Mouse (Mus musculus) heart, postnatal 36 days (tissue): ENCODE measurements at regions not wholly inside any gene's neighbourhood (a gene's known extent, or its start where the extent isn't known, plus 50 kb on each side); places are given as distances from the start of the nearest gene placed in this dataset.

Source experiments
- DNase-seq, 2 experiments: peaks; one replicate each; pipeline ENCODE4 v3.0.0; 2021 to 2022
- intact Hi-C: fragments of 180-260 bp; cut with DNase I; formaldehyde crosslinking; loops from one replicate; pipeline ENCODE4 v1.15.1; 2025

- no peak for DNase-seq
- intact Hi-C loops: no loop called here
These were observed 714.9 kb downstream of the Efnb2 start for GRCm38 (mm10) chr8:7945966-7946775.

DNA sequence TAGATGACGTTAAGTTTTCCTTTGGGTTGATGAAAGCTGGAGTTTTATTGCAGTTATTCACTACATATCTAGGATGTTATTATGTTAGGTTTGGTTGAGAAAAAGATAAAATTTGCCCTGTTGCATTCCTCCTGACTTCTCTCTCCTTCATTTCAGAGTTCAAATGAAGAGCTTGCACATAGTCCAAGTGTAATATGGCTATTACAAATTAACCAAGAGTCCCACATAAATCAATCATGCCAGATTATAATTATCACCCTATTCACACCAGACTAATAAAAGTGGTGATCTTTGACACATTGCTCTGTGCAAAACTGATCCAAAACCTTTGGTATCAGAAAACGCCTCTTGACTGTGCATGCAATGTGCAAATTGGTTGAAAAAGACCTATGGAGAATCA lies 724.4 kb downstream of the Efnb2 start:
- intact Hi-C loops: no loop called here
- no peak for DNase-seq

GRCm38 (mm10) chr8:7919416-7919815 lies 741.6 kb downstream of the Efnb2 start:
- no peak for DNase-seq
- intact Hi-C loops: no loop called here

GRCm38 (mm10) chr8:7894338-7894737 lies 766.7 kb downstream of the Efnb2 start:
- intact Hi-C loops: no loop called here
- DNase-seq: no peak

GRCm38 (mm10) chr8:7853169-7853568 lies 807.9 kb downstream of the Efnb2 start:
- intact Hi-C loops: no loop called here

GRCm38 (mm10) chr8:7850573-7850972 lies 810.5 kb downstream of the Efnb2 start:
- intact Hi-C loops: no loop called here
- no peak for DNase-seq

More at GRCm38 (mm10) chr8:7853169-7853568, 807.9 kb downstream of the Efnb2 start:
- no peak for DNase-seq

- intact Hi-C loops: no loop called here
- no peak for DNase-seq
These were observed 829.1 kb downstream of the Efnb2 start for GRCm38 (mm10) chr8:7831948-7832347.

- intact Hi-C loops: no loop called here
- no peak for DNase-seq
These were observed 833.2 kb downstream of the Efnb2 start for GRCm38 (mm10) chr8:7827811-7828210.

DNA sequence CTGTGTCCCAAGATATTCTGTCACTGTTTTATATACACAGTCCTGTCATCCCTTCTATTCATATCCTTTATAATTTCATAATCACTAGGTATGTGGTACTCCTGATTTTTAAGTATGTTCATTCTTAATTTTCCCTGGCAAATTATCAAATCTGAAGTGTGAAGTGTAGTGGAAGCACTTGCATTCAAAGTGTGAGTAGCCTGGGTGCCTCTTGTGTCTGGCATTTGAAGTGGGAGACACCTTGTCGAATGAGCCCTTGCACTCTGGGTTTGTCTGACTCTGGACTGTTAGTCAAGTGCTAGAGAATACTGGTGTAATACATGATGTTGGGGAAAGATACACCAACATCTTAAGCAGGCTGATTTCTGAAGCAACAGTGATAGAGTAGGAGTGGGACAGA lies 852.6 kb downstream of the Efnb2 start:
- no peak for DNase-seq
- intact Hi-C loops: no loop called here

DNA sequence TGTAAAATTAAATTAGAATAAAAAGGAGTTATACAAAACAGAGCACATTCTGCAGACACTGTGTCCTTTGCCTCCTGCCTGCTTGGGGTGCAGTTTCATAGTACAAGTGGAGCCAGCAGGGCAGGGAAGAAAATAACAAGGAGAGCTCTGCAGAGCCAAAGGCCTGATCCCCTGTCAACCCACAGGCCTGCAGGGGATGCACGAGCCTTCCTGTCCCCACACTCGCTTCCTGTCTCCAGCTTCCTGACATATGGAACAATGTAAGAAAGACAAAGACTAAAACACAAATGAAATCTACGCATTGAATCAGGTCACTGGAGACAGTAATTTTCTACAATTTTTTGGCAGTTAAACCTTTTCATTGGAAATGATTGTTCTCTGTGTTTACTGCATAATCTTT lies 861.8 kb downstream of the Efnb2 start:
- no peak for DNase-seq
- intact Hi-C loops: no loop called here

DNA sequence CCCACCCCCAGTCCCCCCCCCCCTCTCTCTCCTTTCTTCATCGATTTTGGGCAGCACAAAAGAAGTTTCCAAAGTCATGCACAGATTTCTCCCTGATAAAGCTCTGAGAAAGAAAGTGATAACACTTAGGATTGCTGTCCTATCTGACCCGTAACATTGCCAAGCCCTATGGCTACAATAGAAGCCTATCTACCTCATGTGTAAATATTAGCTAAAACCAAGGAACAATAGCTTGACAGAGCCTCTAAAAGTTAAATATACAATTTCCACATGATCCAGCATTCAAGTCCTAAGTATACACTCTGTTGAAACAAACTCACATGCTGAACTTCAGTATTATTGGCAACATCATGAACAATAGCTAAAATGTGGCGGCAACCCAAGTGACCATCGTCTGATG lies 864.9 kb downstream of the Efnb2 start:
- intact Hi-C loops: no loop called here
- DNase-seq: no peak

GRCm38 (mm10) chr8:7763820-7764219 lies 897.2 kb downstream of the Efnb2 start:
- intact Hi-C loops: no loop called here
- DNase-seq: no peak

DNA sequence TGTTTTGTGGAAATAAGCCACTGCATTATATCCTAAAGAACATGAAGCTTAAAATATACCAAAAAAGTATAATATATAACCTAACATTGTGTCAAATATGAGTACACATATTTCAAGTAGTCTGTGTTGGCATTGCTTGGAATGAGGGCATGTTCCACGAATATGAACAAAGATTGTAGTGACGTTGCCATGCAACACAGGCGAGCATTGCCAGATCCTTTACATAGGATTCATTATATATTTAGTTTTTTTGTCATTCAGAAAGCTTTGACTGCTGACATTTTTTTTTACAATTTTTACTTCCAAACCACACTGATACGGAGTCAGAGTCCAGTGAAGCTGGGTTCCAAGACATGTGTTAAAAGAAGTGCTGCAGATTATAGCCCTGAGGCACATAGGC lies 900.1 kb downstream of the Efnb2 start:
- intact Hi-C loops: no loop called here
- no peak for DNase-seq

DNA sequence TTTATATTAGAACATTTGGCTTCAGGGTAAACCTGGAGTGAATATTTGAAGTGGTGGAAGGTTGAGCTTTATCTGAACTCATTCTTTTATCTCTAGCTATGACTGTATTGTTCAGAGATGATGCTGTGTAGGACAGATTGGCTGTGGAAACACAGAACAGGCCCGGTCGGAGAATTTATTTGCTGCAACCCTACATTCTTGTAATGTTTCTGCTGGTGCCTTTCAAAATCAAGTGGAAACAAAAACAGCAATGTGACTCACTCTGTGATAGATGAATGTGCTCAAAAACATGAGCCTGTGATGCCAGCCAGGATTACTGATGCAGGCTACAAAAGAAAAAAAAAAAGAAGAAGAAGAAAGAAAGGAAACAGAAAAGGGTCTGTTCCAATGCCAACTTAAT lies 928.3 kb downstream of the Efnb2 start:
- no peak for DNase-seq
- intact Hi-C loops: no loop called here

DNA sequence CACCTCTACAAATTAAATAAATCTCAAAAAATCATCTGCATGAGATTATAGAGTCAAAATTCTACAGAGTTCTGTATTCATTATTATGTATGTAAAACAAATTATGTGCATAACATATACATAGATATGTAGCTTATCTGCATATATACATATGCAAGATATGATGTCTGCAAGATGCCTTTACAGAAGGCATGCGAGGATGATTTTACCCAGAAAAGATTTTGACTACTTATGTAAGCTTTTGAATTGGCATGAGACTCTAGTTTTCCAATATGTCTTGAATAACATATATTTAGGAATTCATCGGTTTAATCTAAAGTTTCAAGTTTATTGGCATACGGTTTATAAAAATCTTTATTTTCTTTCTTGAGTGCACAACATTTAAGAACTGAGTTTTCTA lies 939.2 kb downstream of the Efnb2 start:
- intact Hi-C loops: no loop called here
- no peak for DNase-seq

DNA sequence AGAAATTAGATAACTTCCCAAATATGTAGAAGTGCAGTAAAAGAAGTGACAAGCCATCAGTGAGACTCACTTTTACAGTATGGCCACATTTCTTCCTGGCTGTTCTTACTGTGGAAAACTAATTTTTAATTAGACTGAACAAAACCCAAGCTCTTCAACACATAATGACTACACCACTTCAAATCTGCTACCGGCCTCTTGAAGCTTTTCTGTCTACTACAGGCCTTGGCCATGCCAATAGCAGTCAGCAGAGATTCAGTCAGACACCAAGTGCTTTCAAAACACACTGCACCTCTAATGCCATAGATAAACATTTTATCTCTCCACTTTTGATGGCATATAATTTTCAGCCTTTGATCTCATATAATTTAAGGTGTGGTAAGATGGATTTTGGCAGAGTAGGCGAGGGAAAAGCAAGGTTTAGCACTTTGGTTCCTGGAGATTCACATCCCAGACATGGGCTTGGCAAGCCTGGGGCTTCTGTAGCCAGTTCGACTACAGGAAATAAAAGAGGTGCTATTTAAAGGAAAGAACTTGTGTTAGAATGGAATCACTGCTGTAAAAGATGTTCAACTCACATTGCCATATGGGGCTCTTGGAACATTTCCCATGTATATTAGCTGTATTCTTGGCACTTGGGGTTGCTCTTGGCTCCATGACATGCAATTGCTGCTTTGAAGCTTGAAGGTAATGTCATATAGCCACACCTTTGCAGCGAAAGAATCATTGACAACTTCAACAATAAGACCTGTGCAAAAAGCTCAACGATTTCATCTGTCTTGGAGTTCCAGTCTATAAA lies 941.9 kb downstream of the Efnb2 start:
- no peak for DNase-seq
- intact Hi-C loops: no loop called here

DNA sequence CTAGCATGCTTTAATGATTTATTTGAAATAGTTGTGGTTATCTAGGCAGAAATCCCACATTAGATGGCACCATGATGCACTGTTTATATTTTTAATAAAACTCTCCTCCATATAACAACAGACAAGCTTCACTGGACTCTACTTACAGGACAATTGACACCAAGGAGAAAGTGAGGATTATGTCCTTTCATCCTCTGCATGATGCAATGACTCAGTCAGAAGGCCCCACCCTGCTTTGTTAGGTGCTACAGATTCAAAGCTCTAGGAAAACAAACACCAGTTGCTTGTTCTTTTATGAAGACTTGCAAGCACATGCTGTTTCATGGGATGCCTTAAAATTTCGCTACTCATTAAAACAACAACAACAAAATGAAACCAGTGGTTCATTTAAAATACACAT lies 950.3 kb downstream of the Efnb2 start:
- intact Hi-C loops: no loop called here
- no peak for DNase-seq

DNA sequence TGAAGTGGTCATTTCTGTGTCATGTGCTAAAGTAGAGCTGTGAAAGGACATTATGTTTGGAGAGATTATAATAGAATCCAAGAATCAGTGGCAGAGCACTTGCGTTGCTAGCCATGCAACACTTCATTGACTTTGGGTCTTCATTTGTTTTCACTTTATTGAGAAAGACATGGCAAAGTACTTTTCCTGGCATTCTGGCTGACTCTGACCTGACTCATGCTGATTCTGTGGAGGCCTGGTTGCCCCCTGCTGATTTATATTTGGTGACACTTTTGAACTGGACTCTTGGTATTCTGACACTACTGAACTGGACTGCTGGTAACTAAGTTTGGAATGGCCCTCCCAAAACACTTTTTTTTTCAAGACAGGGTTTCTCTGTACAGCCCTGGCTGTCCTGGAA lies 951.6 kb downstream of the Efnb2 start:
- DNase-seq: no peak
- intact Hi-C loops: no loop called here

DNA sequence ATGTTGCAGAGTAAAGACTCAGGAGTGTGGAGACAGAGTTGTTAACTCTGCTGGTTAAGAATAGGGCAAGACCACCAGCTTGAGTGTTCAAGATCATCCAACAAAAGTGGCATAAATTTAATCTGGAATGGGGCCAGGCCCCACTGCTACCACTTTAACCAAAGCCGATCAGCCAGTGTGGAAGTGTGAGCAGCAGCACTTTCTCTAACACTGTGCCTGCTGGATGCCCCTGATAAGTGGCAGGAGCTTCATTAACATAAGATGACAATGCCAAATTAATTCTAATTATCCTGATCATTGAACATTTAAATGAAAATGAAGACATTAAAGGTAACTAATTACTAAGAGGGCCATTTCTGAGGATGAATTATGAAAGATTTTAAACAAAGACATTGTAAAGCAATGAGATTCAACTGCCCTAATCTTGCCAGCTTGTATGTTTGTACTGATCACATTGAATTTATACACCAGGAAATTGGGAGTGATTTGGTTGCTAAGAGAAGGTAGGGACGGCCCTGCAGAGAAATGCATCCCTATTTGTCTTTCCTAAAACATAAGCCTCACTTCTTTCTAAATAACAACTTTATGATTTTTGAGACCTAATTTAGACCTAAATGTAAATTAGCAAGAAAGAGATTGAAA lies 969.6 kb downstream of the Efnb2 start:
- no peak for DNase-seq
- intact Hi-C loops: no loop called here

DNA sequence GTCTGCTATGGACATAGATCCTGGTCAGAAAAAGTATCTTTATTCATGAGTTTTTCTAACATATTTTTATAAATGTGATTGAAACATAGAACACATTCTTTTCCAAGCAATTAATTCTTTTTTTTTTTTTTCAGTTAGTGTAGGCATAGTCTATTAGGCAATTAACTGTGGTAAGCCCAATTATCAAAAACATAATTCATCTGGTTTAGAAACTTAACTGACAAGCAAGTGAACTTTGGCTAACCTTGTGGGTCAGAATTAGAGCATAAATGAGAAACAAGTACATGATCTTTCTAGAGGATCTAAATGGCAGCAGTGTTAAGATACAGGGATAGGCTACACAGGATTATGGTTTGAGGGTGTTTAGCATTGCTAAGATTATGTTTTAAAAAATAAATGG lies 1007.2 kb downstream of the Efnb2 start:
- intact Hi-C loops: no loop called here
- DNase-seq: no peak
